Mouse (Mus musculus): ENCODE measurements at regions not wholly inside any gene's neighbourhood (a gene's known extent, or its start where the extent isn't known, plus 50 kb on each side); places are given as distances from the start of the nearest gene placed in this dataset.
"Not testable (repeated sequence)": the region's sequence is repeated elsewhere in the genome, so short reads cannot be mapped to it uniquely, and the experiment has no call there.

GRCm38 (mm10) chr9:104398484-104398883 is 60.9 kb upstream of the Acpp start:
- not testable (repeated sequence) for DNase-seq (ENCODE audit: low spot score in 2 of 2)

GRCm38 (mm10) chr9:104387805-104388204 is 50.3 kb upstream of the Acpp start:
- DNase-seq (ENCODE audit: low spot score in 2 of 2), result no peak
